Mouse (Mus musculus): ENCODE results near the gene Mcidas.

- no peak for TF ChIP-seq POLR2AphosphoS2 (IDR thresholded peaks at IDR 0.05; ENCODE audit: insufficient read length, low read depth)
- TF ChIP-seq POLR2A (IDR thresholded peaks at IDR 0.05; ENCODE audit: insufficient read length, low read depth) = no peak
- no peak for TF ChIP-seq TCF12 (IDR thresholded peaks at IDR 0.05; ENCODE audit: insufficient read depth, poor library complexity, severe bottlenecking)
- TF ChIP-seq MYOG (IDR thresholded peaks at IDR 0.05; ENCODE audit: control insufficient read depth in 1 of 3, insufficient read depth in 1 of 3, insufficient read length in 2 of 3, low read depth in 2 of 3) = no peak
- no peak for TF ChIP-seq CEBPB (IDR thresholded peaks at IDR 0.05; ENCODE audit: insufficient read depth, poor library complexity, severe bottlenecking)
- TF ChIP-seq REST (IDR thresholded peaks at IDR 0.05; ENCODE audit: insufficient read depth, insufficient read length) = no peak
Measured at GRCm38 (mm10) chr13:112990346-112990745, 3.3 kb upstream of the Mcidas start.

Measured in myocyte (in vitro differentiated cells).